Comparison of ENCODE assay signal across 8 mouse cellular contexts in genomic region chr10:17726373-17726720, GRCm38 (mm10). TPM values are rescaled to one million over a fixed set of nuclear protein-coding genes. Genes with fewer than 3 reads are reported as not detected.
DNase-seq lines count a peak whose midpoint lies in the region; ATAC-seq lines count a peak whose summit lies in the region.

No protein-coding gene starts in this region.

- H3K27me3 ChIP-seq in limb, embryonic 15.5 days = no peaks in the 10 kb centered on the region
- H3K27me3 ChIP-seq in stomach, embryonic 14.5 days (ENCODE audit: control insufficient read depth, insufficient read depth, low read length) = no peaks in the 10 kb centered on the region

- peak overlapping the region; percentile 19 for H3K4me3 ChIP-seq in limb, embryonic 15.5 days
- H3K4me3 ChIP-seq in stomach, embryonic 14.5 days (ENCODE audit: low read depth, low read length) = no peak overlapping the region; the same call in 1 of the 2 replicates

- H3K9me3 ChIP-seq in limb, embryonic 15.5 days = no peaks in the 10 kb centered on the region
- H3K9me3 ChIP-seq in stomach, embryonic 14.5 days (ENCODE audit: control insufficient read depth, low read depth, low read length) = no peaks in the 10 kb centered on the region

- WGBS in limb, embryonic 15.5 days = 61% methylated on average over 2 of the region's 2 CpGs
- WGBS in stomach, embryonic 14.5 days = 60% methylated on average over 2 of the region's 2 CpGs

- no peak for ATAC-seq in limb, embryonic 15.5 days (ENCODE audit: insufficient number of reproducible peaks, low FRiP score, low TSS enrichment, low read depth)
- no peak for ATAC-seq in stomach, embryonic 14.5 days (ENCODE audit: insufficient number of reproducible peaks, insufficient read depth, low FRiP score, low read depth)

- no peaks in the 10 kb centered on the region for H3K36me3 ChIP-seq in limb, embryonic 15.5 days
- H3K36me3 ChIP-seq in stomach, embryonic 14.5 days (ENCODE audit: control insufficient read depth, insufficient read depth, low read length) = peaks cover 3% of the 10 kb centered on the region; the same call in 1 of the 2 replicates

- peak overlapping the region; percentile 27 for H3K4me2 ChIP-seq in limb, embryonic 15.5 days
- peak overlapping the region; percentile 86; the same call in 1 of the 2 replicates for H3K4me2 ChIP-seq in stomach, embryonic 14.5 days (replicated peaks; ENCODE audit: low read depth, low read length)

- H3K27ac ChIP-seq in limb, embryonic 15.5 days = 0 out of 2 replicates have a peak overlapping the region, but pooled peaks have one; percentile 11
- H3K27ac ChIP-seq in stomach, embryonic 14.5 days (ENCODE audit: low read length) = no peak overlapping the region; the same call in 1 of the 2 replicates

- DNase-seq in left cerebral cortex, postnatal 25 days (ENCODE audit: low spot score in 2 of 2) = peak; percentile 27 to 42
- DNase-seq in left cerebral cortex, adult 8-10 months (ENCODE audit: low spot score in 2 of 2) = no peak
- DNase-seq in cerebellum, postnatal 10 days = peak; percentile 44 to 49
- peak; percentile 19 to 23 for DNase-seq in heart, postnatal 10 days
- no peak for DNase-seq in adrenal gland, adult 8-10 months
- no peak for DNase-seq in layer of hippocampus, postnatal 10 days (ENCODE audit: low spot score in 2 of 2)

- intact Hi-C loops in left cerebral cortex, postnatal 25 days (cut with DNase I) = loop anchor here (10.0 kb wide), 2 partner anchors 1202 to 1552 kb away; no protein-coding TSS in a partner anchor
- intact Hi-C loops in heart, postnatal 10 days (cut with DNase I) = loop anchor here (2.0 to 10.0 kb wide), 7 partner anchors 432 to 1382 kb away; no protein-coding TSS in a partner anchor

- H3K9ac ChIP-seq in limb, embryonic 15.5 days = no peak overlapping the region
- no peak overlapping the region for H3K9ac ChIP-seq in stomach, embryonic 14.5 days (replicated peaks; ENCODE audit: low read depth, low read length)

- H3K4me1 ChIP-seq in limb, embryonic 15.5 days = peaks cover 32% of the 10 kb centered on the region
- peaks cover 19% of the 10 kb centered on the region for H3K4me1 ChIP-seq in stomach, embryonic 14.5 days (ENCODE audit: control insufficient read depth, insufficient read depth, low read length)

RNA-seq across cellular contexts. Expression of gene Cited2, which starts 3.3 kb away (rescaled TPM):
- total RNA-seq in left cerebral cortex, postnatal 25 days (2021) = 10 to 100 TPM; 45.0 to 49.2 TPM
- total RNA-seq in left cerebral cortex, adult 8-10 months (2022) = 10 to 100 TPM; 32.2 to 35.6 (median 33.9) TPM
- total RNA-seq in heart, postnatal 10 days (2021) = 10 to 100 TPM; 29.7 to 32.9 TPM
- 37.5 and 38.2 TPM in 2 replicates for polyA plus RNA-seq in limb, embryonic 15.5 days (2015; fragmentation: Nextera tagmentation; extraction: Ambion mirVana)
- polyA plus RNA-seq in stomach, embryonic 14.5 days (2014; fragmentation: Nextera tagmentation; extraction: Ambion mirVana) = 32.9 and 38.3 TPM in 2 replicates
- 10 to 100 TPM; 37.2 to 87.3 (median 63.5) TPM for total RNA-seq in adrenal gland, adult 8-10 months (2022)
- 10 to 100 TPM; 27.5 to 37.9 TPM for total RNA-seq in layer of hippocampus, postnatal 10 days (2021)

Comparison
In these comparisons a context has a peak if more than half of its experiments do, and no peak if none do; other contexts are left out.
1. DNase-seq: peak in left cerebral cortex, postnatal 25 days (2 of 2), cerebellum, postnatal 10 days (2 of 2) and heart, postnatal 10 days (2 of 2); none in left cerebral cortex, adult 8-10 months (0 of 2), adrenal gland, adult 8-10 months (single experiment) and layer of hippocampus, postnatal 10 days (0 of 2).